Mouse (Mus musculus) spleen, adult 18-20 months (tissue): ENCODE results near the gene Hoxc12.

Source experiments
- DNase-seq, 2 experiments: peaks; one replicate each; pipeline ENCODE4 v3.0.0; 2022; ENCODE audit warnings: mixed read lengths in 2 of 2

The Hoxc12 gene

DNA sequence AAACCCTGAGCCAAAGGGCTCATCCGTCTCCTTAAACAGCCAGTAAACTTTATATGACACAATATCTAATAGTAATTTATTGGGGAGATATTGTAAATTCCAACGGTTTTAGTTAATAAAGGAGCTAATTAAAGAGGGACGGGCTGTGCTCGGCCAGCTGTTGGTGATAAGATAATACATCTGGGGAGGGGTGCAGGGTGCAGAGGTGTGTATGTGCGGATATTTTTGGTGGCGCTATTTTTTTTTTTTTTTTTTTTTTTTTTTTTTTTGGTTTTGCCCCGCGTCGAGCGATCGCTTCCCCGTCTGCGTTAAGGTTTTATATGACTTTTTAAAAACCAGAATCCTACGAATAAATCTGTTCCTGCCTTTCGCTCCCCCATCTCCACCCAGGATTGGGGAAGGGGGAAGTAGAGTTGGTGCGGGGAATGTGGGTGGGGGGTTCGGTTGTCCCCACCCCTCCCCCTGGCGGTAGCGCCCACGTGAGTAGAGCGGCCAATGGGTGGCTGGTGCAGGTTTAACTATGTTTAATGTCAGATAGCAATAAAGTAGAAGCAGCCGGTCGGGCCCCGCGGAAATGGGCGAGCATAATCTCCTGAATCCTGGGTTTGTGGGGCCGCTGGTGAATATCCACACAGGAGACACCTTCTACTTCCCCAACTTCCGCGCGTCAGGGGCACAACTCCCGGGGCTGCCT, at the start of gene Hoxc12:
TSS of gene Hoxc12 (plus strand) at position 479 of the 694 bp plus-strand sequence.
- no peak for DNase-seq

DNA sequence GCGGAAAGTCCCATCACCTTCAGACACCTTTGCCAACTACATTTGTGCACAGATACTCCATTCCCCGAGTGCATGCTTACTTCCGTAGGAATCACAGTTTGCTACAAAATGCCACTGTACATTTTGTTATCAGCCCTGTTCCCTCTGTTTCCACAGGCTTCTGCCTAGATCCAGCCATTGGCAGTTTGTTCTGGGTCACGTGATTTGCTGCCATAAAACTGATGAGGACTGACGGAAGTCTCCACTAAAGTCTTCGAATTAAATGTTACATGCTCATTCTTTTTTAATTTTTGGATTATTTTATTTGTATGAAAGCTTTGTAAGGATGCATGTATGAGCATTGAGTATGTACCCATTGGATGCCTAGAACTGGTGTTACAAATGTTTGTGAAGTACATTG, 41.4 kb upstream of the Hoxc12 start:
- DNase-seq, result no peak

DNA sequence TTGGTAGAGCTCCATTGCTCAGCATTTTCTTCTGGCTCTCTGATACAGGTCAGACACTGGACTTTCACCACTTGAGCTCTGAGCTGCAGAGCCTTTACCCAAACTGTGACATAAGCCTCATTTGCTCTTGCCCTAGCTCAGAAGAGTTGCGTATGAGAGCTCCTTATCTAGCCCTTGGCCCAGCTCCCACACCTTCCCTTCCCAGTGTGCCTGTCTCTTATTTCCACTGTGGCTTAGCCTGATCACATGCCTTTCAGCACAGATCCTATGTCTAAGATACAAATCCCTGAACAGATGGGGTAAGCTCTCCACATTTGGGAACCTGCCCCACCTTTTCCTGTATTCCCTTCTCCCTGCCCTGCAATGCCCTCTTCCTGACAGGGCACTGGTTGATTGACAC, 31.6 kb upstream of the Hoxc12 start:
- no peak for DNase-seq

DNA sequence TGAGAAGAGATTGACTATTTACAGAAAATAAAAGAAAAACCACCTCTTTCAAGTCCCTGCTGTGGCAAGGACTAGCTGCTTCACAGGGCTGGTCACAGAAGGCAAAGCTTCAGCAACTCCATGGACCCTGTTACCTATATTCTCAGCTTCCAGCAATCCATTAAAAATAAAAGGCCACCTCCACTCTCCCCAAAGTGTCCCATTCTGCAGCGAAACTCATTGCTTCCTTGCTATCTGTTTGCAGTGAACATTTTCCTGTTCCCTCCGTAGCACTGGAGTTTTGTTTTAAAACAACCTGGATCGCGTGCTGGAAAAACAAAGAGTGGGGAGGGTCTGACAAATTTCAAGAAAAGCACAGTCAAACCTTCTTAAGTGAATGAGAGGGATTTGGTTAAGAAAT, 27.0 kb upstream of the Hoxc12 start:
- no peak for DNase-seq

DNA sequence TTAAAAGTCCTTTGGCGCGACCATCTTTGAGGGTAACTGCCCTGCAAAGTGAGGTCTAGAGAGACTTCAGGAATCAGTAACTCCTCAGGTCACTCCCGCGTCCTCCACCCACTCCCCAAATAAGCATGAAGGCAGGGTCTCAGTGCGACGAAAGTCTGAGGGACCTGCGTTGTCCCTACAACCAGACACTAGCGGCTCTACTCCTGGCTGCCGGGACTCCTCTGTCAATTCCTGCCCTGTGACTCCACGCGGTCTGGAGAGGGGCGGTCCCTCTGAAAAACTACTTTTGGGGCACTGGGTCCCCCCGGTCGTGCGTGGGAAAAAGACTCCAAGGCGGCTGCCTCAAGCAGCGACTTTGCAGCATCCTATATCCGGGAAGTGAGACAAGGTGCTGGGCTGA, 26.5 kb upstream of the Hoxc12 start:
- DNase-seq, result no peak

DNA sequence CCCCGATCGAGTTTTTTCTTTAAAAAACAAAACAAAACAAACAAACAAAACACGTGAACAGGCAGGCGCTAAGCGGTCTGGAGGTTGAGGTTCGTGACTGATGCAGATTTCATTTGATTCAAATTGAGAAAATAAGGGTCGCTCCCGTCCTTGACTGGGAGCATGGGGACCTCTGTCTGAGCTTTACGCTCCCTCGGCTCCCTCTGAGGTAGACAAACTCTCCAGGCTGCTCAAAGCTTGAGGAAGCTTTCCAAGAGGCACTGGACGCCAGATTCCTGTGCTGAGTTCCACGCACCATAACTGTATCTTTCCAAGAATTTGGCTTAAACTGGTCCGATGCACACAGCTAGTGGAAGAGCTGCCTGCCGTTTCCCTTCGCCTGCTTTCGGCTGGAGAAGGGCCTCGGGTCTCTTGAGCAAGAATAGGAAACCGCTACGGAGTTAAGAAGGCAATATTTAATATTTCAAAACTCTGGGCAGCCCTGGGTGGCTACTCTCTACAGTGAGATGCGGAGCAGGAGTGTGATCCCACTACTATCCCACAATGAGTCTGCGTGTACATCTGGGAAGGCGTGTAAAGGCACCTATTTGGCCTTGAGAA, 26.0 kb upstream of the Hoxc12 start:
- no peak for DNase-seq

DNA sequence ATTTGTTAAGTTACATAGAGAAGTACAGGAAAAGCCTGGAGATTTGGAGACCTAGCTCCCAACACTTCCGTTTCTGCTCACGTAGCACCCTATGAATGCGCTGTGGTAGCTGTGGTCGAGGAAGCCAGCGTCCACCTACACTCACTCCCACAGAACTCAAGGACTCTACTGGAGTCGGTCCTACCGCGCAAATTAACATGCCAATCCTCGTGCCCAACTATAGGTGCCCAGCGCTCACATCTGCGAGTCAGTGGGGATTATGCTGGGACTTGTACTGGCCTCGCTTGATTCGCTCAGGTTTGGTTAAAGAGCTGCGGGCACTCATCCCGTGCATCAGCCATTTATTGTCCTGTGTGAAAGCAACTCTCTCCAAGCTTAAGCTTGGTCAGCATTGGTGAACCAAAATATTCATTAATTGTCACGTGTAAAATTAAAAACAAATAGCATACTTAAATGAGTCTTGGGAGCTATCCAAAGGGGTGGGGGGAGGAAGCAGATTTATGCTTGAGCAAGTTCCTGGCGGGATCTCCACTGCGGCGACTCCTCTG, 23.4 kb upstream of the Hoxc12 start:
- no peak for DNase-seq

DNA sequence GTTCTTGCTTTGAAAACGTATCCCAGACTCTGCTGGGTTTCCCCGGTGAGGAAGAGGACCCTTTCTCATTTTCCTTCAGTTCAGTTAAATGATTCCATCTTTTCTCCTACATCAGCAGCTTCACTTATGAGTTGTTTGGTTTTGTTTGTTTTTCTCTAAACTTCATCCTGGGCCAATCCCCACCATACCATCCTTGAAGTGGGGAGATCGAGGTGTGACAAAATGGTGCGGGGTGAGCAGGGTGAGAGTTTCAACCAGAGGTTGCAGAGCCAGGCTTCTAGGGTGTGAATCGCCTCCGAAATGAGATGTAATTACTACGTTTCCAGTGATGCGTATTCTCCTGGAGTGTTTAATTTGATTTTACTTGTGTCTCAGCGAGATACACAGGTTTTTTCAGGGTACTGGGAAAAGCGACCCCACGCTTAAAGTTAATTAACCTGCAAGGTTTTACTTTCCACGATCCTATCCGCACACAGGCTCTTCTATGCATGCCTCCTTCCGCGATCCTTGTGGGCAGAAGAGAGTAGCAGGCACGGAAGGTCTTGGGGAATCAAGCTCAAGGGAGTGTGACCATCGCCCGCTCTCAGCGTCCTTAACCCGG, 18.5 kb upstream of the Hoxc12 start:
- DNase-seq, result no peak

DNA sequence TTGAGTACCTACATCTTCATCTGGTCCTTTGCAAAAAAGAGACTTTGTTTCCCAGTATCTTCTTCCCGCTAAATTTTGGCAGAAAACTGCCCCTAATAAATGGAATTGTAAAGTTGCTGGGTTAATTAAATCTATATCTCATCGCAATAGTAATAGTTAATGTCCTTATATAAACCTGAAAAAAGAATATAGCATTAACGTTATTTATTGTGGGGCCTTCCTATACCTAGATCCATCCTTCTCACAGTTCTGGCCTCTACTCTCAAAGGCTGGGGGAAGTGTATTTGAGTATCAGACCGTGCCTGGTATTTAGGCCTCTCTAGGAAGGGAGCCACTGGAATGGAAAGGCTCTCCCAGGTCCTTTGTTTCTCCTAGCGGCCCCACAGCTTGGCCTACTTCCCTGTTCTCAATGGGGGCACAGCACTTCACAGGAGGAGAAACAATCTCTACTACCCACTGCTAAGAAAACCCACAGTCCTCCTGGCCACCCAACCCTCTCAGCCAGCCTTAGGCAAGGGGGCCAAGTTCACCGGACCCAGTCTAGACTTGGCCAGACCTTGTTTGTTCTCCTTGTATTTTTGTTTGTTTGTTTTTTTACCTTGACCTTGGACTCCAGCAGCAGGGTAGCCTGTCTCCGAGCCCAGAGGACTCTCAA, 17.8 kb upstream of the Hoxc12 start:
- no peak for DNase-seq

DNA sequence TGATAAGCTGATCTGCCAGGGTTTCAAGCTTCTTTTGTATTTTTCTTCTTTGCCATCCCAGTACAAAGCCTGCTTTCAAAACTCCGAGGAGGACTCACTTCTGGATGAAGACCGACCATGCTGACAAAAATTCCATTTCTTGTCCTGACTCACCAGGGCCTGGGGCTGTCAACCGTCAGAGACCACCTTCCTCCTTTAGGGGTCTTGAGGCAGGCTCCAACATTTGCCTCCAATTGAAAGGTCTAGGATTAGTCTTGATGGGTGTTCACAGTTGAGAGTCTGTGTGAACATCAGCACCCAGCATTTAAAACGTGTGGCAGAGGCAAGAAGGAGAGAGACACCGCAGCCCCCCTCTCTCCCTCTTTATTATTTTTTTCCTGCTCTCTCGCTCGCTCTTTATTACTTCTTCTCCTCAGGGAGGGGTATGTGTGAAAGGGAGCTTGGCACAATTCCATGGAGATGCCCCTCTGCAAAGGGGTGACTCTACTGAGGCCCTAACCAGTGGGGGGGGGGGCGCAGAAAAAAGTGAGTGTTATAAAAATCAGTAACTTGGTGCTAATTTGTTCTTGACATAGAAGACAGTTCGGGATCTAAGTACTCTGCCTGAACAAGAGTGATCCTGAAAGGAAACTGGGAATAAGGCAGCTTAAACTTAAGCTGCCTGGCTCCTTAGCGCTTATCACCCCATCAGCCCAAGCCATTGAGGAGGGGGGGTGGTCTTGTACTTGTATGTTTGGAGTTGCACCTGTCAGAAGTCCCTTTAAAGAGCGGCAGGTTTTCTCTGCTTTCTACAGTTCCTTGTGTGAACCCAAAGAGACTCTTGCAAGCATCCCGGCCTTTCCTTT, 17.0 kb upstream of the Hoxc12 start:
- no peak for DNase-seq

DNA sequence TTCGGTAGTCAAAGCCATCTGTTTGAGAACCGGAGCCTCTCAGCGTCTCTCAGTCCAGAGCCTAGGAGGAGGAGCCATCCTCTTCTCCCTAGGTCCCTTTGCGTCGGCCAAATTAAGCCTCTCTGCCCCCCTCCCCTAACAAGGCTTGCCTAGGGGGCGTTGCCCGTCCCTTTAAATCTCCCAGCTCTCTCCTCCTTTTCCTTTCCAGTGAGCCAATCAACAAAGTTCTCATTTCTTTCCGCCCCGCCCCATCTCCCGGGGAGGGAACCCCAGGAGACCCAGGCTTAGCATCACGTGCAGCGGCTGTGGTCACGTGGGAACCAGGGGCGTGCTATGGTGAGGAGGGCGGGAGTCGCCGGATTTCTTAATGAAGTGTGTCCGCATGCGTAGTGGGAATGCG, 15.9 kb upstream of the Hoxc12 start:
- no peak for DNase-seq

DNA sequence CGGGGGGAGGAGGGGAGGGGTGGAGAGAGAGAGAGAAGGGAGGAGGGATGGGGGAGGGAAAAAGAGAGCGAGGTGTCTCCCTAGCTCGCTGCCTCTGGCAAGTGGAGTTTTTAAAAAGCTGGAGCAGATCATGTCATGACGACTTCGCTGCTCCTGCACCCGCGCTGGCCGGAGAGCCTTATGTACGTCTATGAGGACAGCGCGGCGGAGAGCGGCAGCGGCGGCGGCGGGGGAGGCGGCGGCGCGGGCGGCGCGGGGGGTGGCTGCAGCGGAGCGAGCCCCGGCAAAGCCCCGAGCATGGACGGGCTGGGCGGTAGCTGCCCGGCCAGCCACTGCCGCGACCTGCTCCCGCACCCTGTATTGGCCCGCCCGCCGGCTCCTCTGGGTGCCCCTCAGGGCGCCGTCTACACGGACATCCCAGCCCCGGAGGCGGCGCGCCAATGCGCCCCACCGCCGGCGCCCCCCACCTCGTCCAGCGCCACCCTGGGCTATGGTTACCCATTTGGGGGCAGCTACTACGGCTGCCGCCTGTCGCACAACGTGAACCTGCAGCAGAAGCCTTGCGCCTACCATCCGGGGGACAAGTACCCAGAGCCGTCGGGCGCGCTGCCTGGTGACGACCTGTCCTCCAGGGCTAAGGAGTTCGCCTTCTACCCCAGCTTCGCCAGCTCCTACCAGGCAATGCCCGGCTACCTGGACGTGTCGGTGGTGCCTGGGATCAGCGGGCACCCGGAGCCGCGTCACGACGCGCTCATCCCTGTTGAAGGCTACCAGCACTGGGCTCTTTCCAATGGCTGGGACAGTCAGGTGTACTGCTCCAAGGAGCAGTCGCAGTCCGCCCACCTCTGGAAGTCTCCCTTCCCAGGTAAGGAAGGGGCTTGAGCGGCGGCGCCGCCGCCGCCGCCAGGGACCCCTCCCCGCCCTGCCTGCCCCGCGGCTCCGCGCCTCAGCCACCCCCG, 15.2 kb upstream of the Hoxc12 start, which contains the start of gene Hoxc13:
TSS of gene Hoxc13 (plus strand) at position 51 of the 959 bp plus-strand sequence.
- DNase-seq, result no peak

DNA sequence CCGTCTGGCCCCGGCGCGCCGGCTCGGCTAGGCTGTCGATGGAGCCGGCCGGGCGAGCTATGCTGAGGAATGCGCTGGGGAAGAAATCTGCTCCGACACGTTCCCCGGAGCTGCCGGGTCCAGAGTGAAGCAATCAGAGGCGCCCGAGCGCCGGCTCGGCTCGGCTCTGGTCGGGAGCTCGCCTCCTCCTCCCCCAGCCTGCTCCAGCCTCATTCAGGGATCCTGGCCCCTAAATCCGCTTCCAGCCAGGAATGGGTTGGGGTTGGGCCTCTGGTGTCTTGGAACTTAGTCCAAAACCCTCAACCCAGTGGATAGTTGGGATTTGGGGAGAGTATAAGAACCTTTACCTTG, 14.6 kb upstream of the Hoxc12 start:
- DNase-seq, result no peak

DNA sequence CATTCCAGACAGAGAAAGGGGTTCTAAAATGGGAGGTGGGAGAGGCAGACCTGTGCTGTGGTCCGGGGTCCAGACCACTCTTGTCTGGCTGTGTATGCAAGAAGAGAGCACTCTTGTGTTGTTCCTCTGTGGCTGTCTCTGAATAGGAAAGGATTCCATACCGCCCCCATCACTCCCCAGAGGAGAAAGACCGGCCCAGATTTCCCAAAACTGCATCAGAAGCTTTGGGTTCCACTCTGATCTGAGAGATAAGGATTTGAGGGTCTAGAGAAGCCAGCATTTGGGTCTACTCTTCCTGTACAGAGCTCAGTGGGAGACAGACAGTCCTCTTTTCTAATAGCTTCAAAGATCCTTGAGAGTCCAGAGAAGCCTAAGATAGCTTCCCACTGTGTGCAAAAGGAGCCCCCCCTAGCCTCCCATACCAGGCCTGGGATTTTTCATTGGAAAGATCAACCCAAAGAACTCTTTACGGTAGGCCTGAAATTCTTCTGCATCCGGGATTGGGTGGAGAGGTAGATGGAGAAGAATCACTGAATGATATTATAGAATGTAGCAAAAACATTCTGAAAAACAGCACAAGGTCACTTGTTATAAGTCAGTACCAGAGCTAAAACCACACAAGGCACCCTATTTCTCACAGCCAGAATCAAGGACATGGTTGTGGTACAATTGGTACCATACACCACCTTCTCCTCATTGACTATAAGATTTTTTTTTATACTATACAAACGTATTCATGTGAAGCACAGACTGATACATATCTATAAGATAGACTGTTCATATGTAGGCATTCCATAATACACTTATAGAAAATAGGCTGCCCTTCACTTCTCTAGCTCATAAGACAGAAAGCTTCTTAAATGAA, 13.7 kb upstream of the Hoxc12 start:
- DNase-seq, result no peak

DNA sequence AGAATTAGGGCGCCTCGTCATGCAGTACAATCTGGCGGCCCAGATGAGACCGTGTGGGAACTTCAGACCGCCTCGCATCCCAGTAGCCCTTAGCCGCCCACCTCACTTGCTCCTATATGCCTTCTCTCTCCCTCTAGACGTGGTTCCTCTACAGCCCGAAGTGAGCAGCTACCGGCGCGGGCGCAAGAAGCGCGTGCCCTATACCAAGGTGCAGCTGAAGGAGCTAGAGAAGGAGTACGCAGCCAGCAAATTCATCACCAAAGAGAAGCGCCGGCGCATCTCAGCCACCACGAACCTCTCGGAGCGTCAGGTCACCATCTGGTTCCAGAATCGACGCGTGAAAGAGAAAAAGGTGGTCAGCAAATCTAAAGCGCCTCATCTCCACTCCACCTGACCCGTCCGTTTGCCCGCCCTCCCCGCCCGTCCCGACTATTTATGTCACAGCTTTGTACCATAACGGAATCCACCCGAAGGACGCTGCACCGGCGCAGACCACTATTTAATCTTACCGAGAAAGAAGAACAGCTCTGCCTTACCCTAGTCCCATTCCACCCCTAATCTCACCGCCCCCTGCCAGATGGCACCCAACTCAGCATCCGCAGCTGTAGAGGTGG, 9.4 kb upstream of the Hoxc12 start:
- DNase-seq, result no peak

DNA sequence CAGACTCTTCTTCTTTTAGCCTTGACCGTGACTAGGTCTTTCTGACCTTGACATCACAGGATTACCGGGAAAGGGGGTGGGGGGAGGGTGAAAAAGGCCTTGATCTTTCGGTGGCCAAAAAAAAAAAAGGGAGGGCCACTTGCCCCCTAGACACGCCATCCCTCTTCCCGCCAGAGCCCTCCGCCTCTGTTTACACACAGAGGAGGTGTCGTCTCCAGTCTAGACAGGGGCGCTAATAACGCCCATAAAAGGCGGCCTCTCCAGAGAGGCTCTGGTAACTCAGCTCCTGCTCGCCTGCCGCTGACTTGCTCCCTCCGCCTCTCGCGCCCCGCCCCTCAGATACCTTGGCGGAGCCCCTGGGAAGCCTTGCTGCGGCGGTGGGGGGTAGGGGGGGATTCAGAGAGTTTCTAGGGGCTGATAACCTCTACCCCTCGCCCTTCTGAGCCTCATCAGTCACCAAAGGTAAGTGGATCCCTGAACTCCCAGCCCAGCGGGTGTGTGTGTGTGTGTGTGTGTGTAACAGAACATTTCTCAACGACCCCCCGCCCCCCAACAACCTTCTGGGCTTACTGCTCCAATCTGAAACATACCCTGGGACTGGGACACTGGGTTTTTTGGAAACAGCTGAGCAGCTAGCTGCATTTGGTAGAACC, 4.7 kb upstream of the Hoxc12 start:
- no peak for DNase-seq

DNA sequence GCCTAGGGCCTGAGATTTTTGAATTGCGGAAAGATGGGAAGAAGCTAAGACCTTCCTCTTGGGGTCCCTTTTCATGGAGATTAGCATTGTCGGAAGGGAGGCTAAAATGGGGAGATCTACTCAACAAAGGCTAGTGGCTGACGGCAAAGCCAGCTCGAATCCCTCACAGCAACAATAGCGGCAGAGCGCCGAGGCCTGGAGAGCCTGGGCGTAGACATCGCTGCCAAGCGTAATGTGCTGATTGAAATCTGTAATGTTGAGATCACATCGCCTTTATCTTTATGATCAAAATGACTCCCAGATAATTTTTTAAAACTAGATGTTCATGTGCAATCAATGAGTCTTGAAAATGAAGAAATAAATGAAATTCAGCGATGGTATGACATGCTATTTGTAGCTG, 2.1 kb upstream of the Hoxc12 start:
- no peak for DNase-seq

DNA sequence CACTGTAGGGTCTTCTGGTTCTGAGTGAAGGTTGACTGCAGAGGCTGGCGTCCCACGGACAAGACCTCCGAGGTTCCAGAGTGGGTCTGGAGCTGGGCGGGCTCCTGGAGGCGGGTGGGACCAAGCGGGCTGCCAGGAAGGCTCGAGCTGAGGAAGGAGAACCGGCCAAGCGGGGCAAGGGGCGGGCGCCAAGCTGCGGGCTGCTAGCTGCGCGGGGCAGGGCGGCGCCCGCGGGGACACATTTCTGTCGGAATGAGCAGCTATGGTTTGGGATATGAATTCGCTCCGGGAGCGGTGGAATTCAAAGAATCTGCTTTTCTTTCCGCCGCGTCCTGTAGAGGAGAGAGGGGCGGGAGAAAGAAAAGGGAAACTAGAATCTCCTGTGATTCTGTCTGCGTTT, 1.7 kb upstream of the Hoxc12 start:
- no peak for DNase-seq

DNA sequence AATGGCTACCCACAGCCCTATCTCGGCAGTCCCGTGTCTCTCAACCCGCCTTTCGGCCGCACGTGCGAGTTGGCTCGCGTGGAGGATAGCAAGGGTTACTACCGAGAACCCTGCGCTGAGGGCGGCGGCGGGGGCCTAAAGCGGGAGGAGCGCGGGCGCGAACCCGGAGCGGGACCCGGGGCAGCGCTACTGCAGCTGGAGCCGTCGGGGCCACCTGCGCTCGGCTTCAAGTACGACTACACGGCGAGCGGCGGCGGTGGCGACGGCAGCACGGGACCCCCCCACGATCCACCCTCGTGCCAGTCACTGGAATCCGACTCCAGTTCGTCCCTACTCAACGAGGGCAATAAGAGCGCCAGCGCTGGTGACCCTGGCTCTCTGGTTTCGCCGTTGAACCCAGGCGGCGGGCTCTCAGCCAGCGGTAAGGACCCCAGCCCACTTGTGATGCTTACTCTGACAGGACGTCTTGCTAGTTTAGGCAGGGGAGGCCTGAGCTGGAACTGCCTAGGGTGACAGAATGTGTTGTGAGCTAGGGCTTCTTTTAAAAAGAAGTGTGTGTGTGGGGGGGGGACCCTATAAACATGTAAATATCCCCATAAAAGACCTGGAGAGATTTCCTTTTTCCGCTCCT, 594 bp downstream of the Hoxc12 start:
- no peak for DNase-seq
